Mouse (Mus musculus): ENCODE measurements around the gene Itpripl2.

GRCm38 (mm10) chr7:118498984-118499783 lies 7.4 kb upstream of the Itpripl2 start:
- TF ChIP-seq CTCF (IDR thresholded peaks at IDR 0.05; ENCODE audit: low read depth, low read length): no peak
- no peak for TF ChIP-seq GATA1 (IDR thresholded peaks at IDR 0.05; ENCODE audit: borderline replicate concordance, low read length)
- no peak for TF ChIP-seq TAL1 (conservative IDR thresholded peaks at IDR 0.05; ENCODE audit: low read depth, low read length)

Data from G1E (cell line).